Mouse (Mus musculus) heart, embryonic 12.5 days (tissue): ENCODE measurements around the gene Prpf19. TPM values are rescaled to one million over a fixed set of nuclear protein-coding genes. Genes with fewer than 3 reads are reported as not detected.

ENCODE experiments used
- ATAC-seq: fragments of 200-750 bp; cut with Nextera tagmentation; 2 replicates; pipeline ENCODE4 v1.8.0; 2017; ENCODE audit warnings: moderate TSS enrichment, moderate library complexity; ENCODE audit not compliant: insufficient number of reproducible peaks, low FRiP score
- H3K27ac ChIP-seq: fragments of 300-500 bp; sonication (generic); 2 replicates; pipeline ENCODE4 v1.5.1; 2016; ENCODE audit warnings: mild to moderate bottlenecking, moderate library complexity; ENCODE audit not compliant: poor library complexity, severe bottlenecking
- H3K27me3 ChIP-seq: fragments of 300-500 bp; sonication (generic); replicated peaks from 2 replicates; pipeline ENCODE4 v1.6.1; 2016; ENCODE audit warnings: mild to moderate bottlenecking, moderate library complexity
- H3K36me3 ChIP-seq: fragments of 300-500 bp; sonication (generic); 2 replicates; pipeline ENCODE4 v1.6.1; 2016; ENCODE audit warnings: mild to moderate bottlenecking, moderate library complexity
- H3K4me1 ChIP-seq: fragments of 300-500 bp; sonication (generic); replicated peaks from 2 replicates; pipeline ENCODE4 v1.6.1; 2016; ENCODE audit warnings: mild to moderate bottlenecking
- H3K4me2 ChIP-seq: fragments of 300-500 bp; sonication (generic); 2 replicates; pipeline ENCODE4 v1.6.1; 2016; ENCODE audit warnings: mild to moderate bottlenecking, moderate library complexity
- H3K4me3 ChIP-seq: fragments of 300-500 bp; sonication (generic); 2 replicates; pipeline ENCODE4 v1.5.1; 2016; ENCODE audit warnings: mild to moderate bottlenecking
- H3K9ac ChIP-seq: fragments of 300-500 bp; sonication (generic); 2 replicates; pipeline ENCODE4 v1.6.1; 2016; ENCODE audit warnings: mild to moderate bottlenecking, moderate library complexity
- H3K9me3 ChIP-seq: fragments of 300-500 bp; sonication (generic); replicated peaks from 2 replicates; pipeline ENCODE4 v1.6.1; 2016; ENCODE audit warnings: mild to moderate bottlenecking, moderate library complexity
- WGBS: fragments of 180-500 bp; shearing (Covaris S2); methylation state at CpG from one replicate; pipeline ENCODE4 v1.1.7; 2016; 5-methylcytosine and 5-hydroxymethylcytosine counted together
- polyA plus RNA-seq: library from polyadenylated mRNA; unstranded; fragments of >200 nt; fragmentation: Nextera tagmentation; extraction: Ambion mirVana; gene quantifications from 2 replicates; pipeline ENCODE4 v1.2.1, GENCODE M21; 2016

The Prpf19 gene
- polyA plus RNA-seq, 1 experiment from 2014 or later: 24.9 TPM

DNA sequence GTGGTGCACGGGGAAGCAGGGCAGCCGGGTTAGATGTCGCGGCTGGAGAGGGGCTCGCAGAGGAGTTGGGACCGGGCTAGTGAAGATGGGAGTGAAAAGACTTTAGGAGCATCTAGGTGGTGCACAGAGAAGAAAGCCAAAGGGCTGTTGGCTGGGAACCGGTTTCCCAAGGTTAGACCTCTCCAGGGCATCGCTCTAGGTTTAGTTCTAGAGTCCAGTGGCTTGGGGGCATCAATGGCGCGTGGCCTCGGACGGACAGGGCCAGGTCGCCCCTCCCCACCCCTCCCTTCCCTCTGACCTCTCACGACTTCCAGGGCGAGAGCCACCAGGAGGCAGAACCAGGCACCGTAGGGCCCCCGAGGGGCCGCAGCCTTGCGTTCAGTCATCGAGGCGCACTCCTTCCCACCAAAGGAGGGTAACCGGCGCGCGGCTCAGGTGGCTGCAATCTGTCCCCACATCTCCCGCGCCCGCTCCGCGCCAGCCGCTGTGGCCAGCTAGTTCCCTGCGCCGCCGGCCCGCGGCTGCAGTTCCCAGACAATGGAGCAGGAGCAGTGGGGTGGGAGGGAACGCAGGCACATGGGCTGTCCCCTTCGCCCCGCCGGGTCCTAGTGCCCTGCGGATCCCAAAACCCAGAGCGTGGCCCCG is 25.7 kb upstream of the Prpf19 start:
- Histone ChIP-seq H3K36me3 (peaks cover 66% of the 10 kb centered on the region), H3K9ac (peak overlapping the region; percentile 86), H3K9me3 (no peaks in the 10 kb centered on the region), H3K4me3 (peak overlapping the region; percentile 85), H3K27me3 (no peaks in the 10 kb centered on the region), H3K27ac (peak overlapping the region; percentile 60), H3K4me1 (peaks cover 23% of the 10 kb centered on the region), H3K4me2 (peak overlapping the region; percentile 86)
- ATAC-seq: peak; percentile 84
- WGBS: under 1% methylated on average over 43 of the region's 43 CpGs

DNA sequence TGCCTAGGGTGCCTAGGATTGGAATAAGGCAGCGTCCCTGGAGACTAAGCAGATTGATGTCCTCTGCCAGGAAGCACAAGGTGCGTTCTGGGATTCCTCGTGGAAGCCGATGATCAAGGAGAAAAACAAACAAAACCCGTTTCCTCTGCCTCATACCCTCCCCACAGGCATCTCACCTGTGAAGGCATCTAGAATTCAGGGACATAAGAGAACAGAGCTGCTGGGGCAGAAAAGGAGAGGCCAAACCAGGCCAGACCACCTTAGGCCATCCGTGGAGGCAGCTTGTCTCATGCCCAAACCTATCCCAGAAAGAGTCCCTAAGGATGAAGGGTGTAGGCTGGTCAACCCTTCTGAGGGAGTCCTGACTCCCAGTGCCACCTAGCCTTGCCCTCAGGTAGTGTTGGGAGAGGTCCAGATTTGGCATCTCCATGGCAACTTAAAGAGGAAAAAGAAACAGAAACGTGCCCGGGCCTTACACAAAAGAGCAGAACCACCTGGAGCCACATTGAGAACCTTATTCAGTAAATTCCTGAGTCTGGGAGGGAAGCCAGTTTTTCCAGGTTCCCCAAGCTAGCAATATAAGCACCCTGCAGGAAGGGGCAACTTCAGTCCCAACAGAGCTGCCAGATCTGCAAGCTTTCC is 25.0 kb upstream of the Prpf19 start, which contains the start of gene Tmem132a:
Tmem132a (minus strand) TSS at position 55 of the 642 bp plus-strand sequence.
- WGBS: 7% methylated on average over 8 of the region's 8 CpGs
- H3K9ac ChIP-seq: peak within 1 kb of the TSS; percentile 86
- H3K4me3 ChIP-seq: peak within 1 kb of the TSS; percentile 85
- H3K27ac ChIP-seq: peak within 1 kb of the TSS; percentile 60
- H3K36me3 ChIP-seq: peaks cover 60% of the 10 kb centered on the region
- peaks cover 23% of the 10 kb centered on the region for H3K4me1 ChIP-seq
- peak within 1 kb of the TSS; percentile 86 for H3K4me2 ChIP-seq
- H3K27me3 ChIP-seq: no peaks in the 10 kb centered on the region
- ATAC-seq: no peak
- H3K9me3 ChIP-seq: no peaks in the 10 kb centered on the region

- Histone ChIP-seq H3K9me3 (no peaks in the 10 kb centered on the region), H3K9ac (no peak overlapping the region), H3K4me1 (peaks cover 23% of the 10 kb centered on the region), H3K4me3 (no peak overlapping the region), H3K36me3 (peaks cover 54% of the 10 kb centered on the region), H3K4me2 (no peak overlapping the region), H3K27me3 (no peaks in the 10 kb centered on the region), H3K27ac (0 out of 2 replicates have a peak overlapping the region, but pooled peaks have one; percentile 23)
- no peak for ATAC-seq
- 82% methylated on average over 3 of the region's 3 CpGs for WGBS
Observed at GRCm38 (mm10) chr19:10870676-10871075, 24.4 kb upstream of the Prpf19 start.

- WGBS: 76% methylated on average over 14 of the region's 14 CpGs
- no peaks in the 10 kb centered on the region for H3K27me3 ChIP-seq
- no peak for ATAC-seq
- H3K9me3 ChIP-seq: no peaks in the 10 kb centered on the region
- H3K4me3 ChIP-seq: no peak overlapping the region
- H3K27ac ChIP-seq: no peak overlapping the region
- no peak overlapping the region for H3K9ac ChIP-seq
- no peak overlapping the region for H3K4me2 ChIP-seq
- H3K4me1 ChIP-seq: peaks cover 23% of the 10 kb centered on the region
- H3K36me3 ChIP-seq: peaks cover 46% of the 10 kb centered on the region
Observed at GRCm38 (mm10) chr19:10871328-10871961, 23.6 kb upstream of the Prpf19 start.

GRCm38 (mm10) chr19:10878201-10878837 is 16.7 kb upstream of the Prpf19 start:
- H3K9ac ChIP-seq: no peak overlapping the region
- no peak overlapping the region for H3K4me2 ChIP-seq
- peaks cover 17% of the 10 kb centered on the region; the same call in 1 of the 2 replicates for H3K4me1 ChIP-seq
- no peak overlapping the region for H3K4me3 ChIP-seq
- whole genome bisulfite sequencing: 86% methylated on average over 7 of the region's 7 CpGs
- no peak for ATAC-seq
- no peaks in the 10 kb centered on the region for H3K27me3 ChIP-seq
- no peak overlapping the region for H3K27ac ChIP-seq
- no peaks in the 10 kb centered on the region for H3K9me3 ChIP-seq
- H3K36me3 ChIP-seq: peaks cover 15% of the 10 kb centered on the region

- H3K9ac ChIP-seq: peak overlapping the region; percentile 76
- no peak for ATAC-seq
- peaks cover 4% of the 10 kb centered on the region; the same call in 1 of the 2 replicates for H3K36me3 ChIP-seq
- no peaks in the 10 kb centered on the region for H3K27me3 ChIP-seq
- H3K27ac ChIP-seq: no peak overlapping the region
- peaks cover 7% of the 10 kb centered on the region; the same call in 1 of the 2 replicates for H3K9me3 ChIP-seq
- peak overlapping the region; percentile 95 for H3K4me2 ChIP-seq
- WGBS: 51% methylated on average over 7 of the region's 7 CpGs
- peak overlapping the region; percentile 63 for H3K4me3 ChIP-seq
- H3K4me1 ChIP-seq: peaks cover 17% of the 10 kb centered on the region; the same call in 1 of the 2 replicates
Observed at GRCm38 (mm10) chr19:10880085-10880974, 14.7 kb upstream of the Prpf19 start.

GRCm38 (mm10) chr19:10880975-10881425 is 14.0 kb upstream of the Prpf19 start:
- Histone ChIP-seq H3K9ac (peak overlapping the region; percentile 76), H3K4me3 (peak overlapping the region; percentile 63), H3K4me1 (peaks cover 17% of the 10 kb centered on the region; the same call in 1 of the 2 replicates), H3K4me2 (peak overlapping the region; percentile 95), H3K36me3 (peaks cover 4% of the 10 kb centered on the region; the same call in 1 of the 2 replicates), H3K27me3 (no peaks in the 10 kb centered on the region), H3K27ac (peak overlapping the region; percentile 84), H3K9me3 (peaks cover 8% of the 10 kb centered on the region)
- 7% methylated on average over 14 of the region's 14 CpGs for WGBS
- peak; percentile 69 for ATAC-seq

DNA sequence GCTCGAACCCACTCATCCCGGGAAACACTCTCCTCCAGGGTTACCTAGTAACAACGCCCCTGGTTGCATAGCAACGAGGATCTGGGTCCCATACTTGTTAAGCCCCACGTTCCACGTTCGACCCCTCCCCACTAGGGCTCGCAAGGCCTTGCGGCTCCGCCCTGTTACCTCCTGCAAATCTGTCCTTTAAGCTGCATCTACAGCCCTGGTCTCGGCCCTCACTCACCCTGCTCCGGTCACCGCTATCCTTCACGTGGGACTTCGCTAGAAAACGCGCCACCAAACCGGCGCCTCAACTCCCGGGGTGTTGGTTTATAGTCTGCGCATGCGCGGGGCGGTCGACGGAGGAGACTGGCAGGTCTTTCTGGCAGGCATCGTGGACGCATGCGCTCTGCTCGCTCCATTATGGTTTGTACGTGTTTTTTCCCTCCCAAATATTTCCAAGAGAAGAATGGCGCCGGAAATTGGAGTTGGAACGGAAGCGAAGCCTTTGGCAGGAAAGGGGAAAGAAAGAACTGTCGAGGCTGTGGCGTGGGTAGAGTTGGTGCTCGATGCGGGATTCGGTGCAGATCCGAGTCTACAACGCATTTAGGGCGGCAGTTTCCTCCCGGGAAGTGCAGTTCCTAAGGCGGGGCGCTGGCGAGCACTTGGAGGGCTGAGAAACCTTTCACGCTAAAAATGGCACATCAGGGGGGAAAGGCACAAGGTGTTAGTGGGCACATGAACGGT is 13.4 kb upstream of the Prpf19 start, which contains the start of gene Tmem109:
Tmem109 (minus strand) TSS at position 576 of the 729 bp plus-strand sequence.
- peaks cover 17% of the 10 kb centered on the region; the same call in 1 of the 2 replicates for H3K4me1 ChIP-seq
- H3K4me3 ChIP-seq: peak within 1 kb of the TSS; percentile 63
- H3K36me3 ChIP-seq: peaks cover 4% of the 10 kb centered on the region; the same call in 1 of the 2 replicates
- H3K27ac ChIP-seq: peak within 1 kb of the TSS; percentile 84
- peaks cover 12% of the 10 kb centered on the region for H3K9me3 ChIP-seq
- peak; percentile 88 for ATAC-seq
- H3K4me2 ChIP-seq: peak within 1 kb of the TSS; percentile 95
- no peaks in the 10 kb centered on the region for H3K27me3 ChIP-seq
- H3K9ac ChIP-seq: peak within 1 kb of the TSS; percentile 76
- under 1% methylated on average over 49 of the region's 49 CpGs for WGBS

GRCm38 (mm10) chr19:10892201-10892600 is 2.8 kb upstream of the Prpf19 start:
- Histone ChIP-seq H3K27ac (no peak overlapping the region), H3K27me3 (no peaks in the 10 kb centered on the region), H3K4me3 (no peak overlapping the region), H3K9me3 (0 out of 2 replicates have a peak, but pooled peaks cover 2% of the 10 kb centered on the region), H3K4me1 (peaks cover 21% of the 10 kb centered on the region), H3K9ac (no peak overlapping the region), H3K4me2 (no peak overlapping the region), H3K36me3 (no peaks in the 10 kb centered on the region)
- 78% methylated on average over 3 of the region's 3 CpGs for WGBS
- no peak for ATAC-seq
